In genomic region chr11:97021121-97021765, GRCm38 (mm10) we compare ENCODE assay signal across 8 mouse cellular contexts. TPM values are rescaled to one million over a fixed set of nuclear protein-coding genes. Genes with fewer than 3 reads are reported as not detected.
DNase-seq lines count a peak whose midpoint lies in the region; ATAC-seq and TF ChIP-seq lines count a peak whose summit lies in the region.

No protein-coding gene starts in this region.

- H3K27me3 ChIP-seq in kidney, adult 2 months (replicated peaks; ENCODE audit: control insufficient read depth, insufficient read depth, low read length): peaks cover 5% of the 10 kb centered on the region
- H3K27me3 ChIP-seq in hindbrain, embryonic 14.5 days (ENCODE audit: control insufficient read depth, insufficient read depth, low read length): peaks cover 92% of the 10 kb centered on the region
- H3K27me3 ChIP-seq in midbrain, embryonic 16.5 days (ENCODE audit: control insufficient read depth, insufficient read depth, low read depth, low read length): peaks cover 73% of the 10 kb centered on the region

- H3K9me3 ChIP-seq in hindbrain, embryonic 14.5 days (ENCODE audit: control insufficient read depth, low read length): no peaks in the 10 kb centered on the region
- no peaks in the 10 kb centered on the region for H3K9me3 ChIP-seq in midbrain, embryonic 16.5 days (replicated peaks; ENCODE audit: control insufficient read depth, low read length, poor library complexity, severe bottlenecking)

- no peak for TF ChIP-seq POLR2A in kidney, adult 2 months (IDR thresholded peaks at IDR 0.05; ENCODE audit: low read depth, low read length)
- TF ChIP-seq POLR2A in bone marrow macrophage, adult 2 months (IDR thresholded peaks at IDR 0.05; ENCODE audit: borderline replicate concordance, low read depth, low read length): no peak

- H3K4me3 ChIP-seq in kidney, adult 2 months (ENCODE audit: insufficient read depth, low read depth, low read length): peak overlapping the region; percentile 50
- H3K4me3 ChIP-seq in bone marrow macrophage, adult 2 months (ENCODE audit: insufficient read depth, low read length): peak overlapping the region; percentile 88; the same call in 1 of the 2 replicates
- H3K4me3 ChIP-seq in hindbrain, embryonic 14.5 days (replicated peaks; ENCODE audit: low read length): peak overlapping the region; percentile 46; the same call in 1 of the 2 replicates
- H3K4me3 ChIP-seq in midbrain, embryonic 16.5 days (ENCODE audit: low read depth, low read length): no peak overlapping the region; the same call in 1 of the 2 replicates

- TF ChIP-seq CTCF in kidney, adult 2 months (conservative IDR thresholded peaks at IDR 0.05; ENCODE audit: insufficient read depth, insufficient read length, low read depth, low read length): no peak
- TF ChIP-seq CTCF in bone marrow macrophage, adult 2 months (IDR thresholded peaks at IDR 0.05; ENCODE audit: low read depth, low read length): no peak

- no peak overlapping the region for H3K27ac ChIP-seq in kidney, adult 2 months (ENCODE audit: insufficient read depth, low read depth, low read length)
- no peak overlapping the region for H3K27ac ChIP-seq in bone marrow macrophage, adult 2 months (ENCODE audit: insufficient read depth, low read depth, low read length)
- no peak overlapping the region for H3K27ac ChIP-seq in hindbrain, embryonic 14.5 days
- no peak overlapping the region for H3K27ac ChIP-seq in midbrain, embryonic 16.5 days (ENCODE audit: low read length)

- H3K4me1 ChIP-seq in kidney, adult 2 months (ENCODE audit: control insufficient read depth, insufficient read depth, low read length): no peaks in the 10 kb centered on the region
- peaks cover 7% of the 10 kb centered on the region for H3K4me1 ChIP-seq in bone marrow macrophage, adult 2 months (ENCODE audit: control insufficient read depth, insufficient read depth, low read length)
- H3K4me1 ChIP-seq in hindbrain, embryonic 14.5 days (replicated peaks; ENCODE audit: control insufficient read depth, insufficient read depth, low read length): peaks cover 12% of the 10 kb centered on the region; the same call in 1 of the 2 replicates
- peaks cover 17% of the 10 kb centered on the region; the same call in 1 of the 2 replicates for H3K4me1 ChIP-seq in midbrain, embryonic 16.5 days (ENCODE audit: control insufficient read depth, insufficient read depth, low read length)

- no peak overlapping the region for H3K9ac ChIP-seq in hindbrain, embryonic 14.5 days
- H3K9ac ChIP-seq in midbrain, embryonic 16.5 days (ENCODE audit: low read depth, low read length): no peak overlapping the region

- DNase-seq in kidney, adult 2 months: peak; percentile 17
- DNase-seq in kidney, adult 8-10 months: no peak
- DNase-seq in hindbrain, embryonic 14.5 days (ENCODE audit: low spot score): no peak
- no peak for DNase-seq in layer of hippocampus, adult 11-12 months (ENCODE audit: low spot score)
- DNase-seq in adrenal gland, adult 2 months: no peak
- DNase-seq in spleen, postnatal 4 days (ENCODE audit: low spot score in 2 of 2): no peak

- WGBS in kidney, adult 2 months: 2% methylated on average over 27 of the region's 27 CpGs
- under 1% methylated on average over 26 of the region's 27 CpGs for WGBS in hindbrain, embryonic 14.5 days
- WGBS in midbrain, embryonic 16.5 days: under 1% methylated on average over 26 of the region's 27 CpGs

- H3K36me3 ChIP-seq in kidney, adult 2 months (ENCODE audit: control insufficient read depth, insufficient read depth, low read length): no peaks in the 10 kb centered on the region
- H3K36me3 ChIP-seq in hindbrain, embryonic 14.5 days (replicated peaks; ENCODE audit: control insufficient read depth, insufficient read depth): no peaks in the 10 kb centered on the region
- H3K36me3 ChIP-seq in midbrain, embryonic 16.5 days (ENCODE audit: control insufficient read depth, insufficient read depth, low read length): no peaks in the 10 kb centered on the region

- peak overlapping the region; percentile 73 for H3K4me2 ChIP-seq in hindbrain, embryonic 14.5 days (replicated peaks)
- H3K4me2 ChIP-seq in midbrain, embryonic 16.5 days (ENCODE audit: low read length): peak overlapping the region; percentile 57; the same call in 1 of the 2 replicates

- ATAC-seq in hindbrain, embryonic 14.5 days (ENCODE audit: low FRiP score): no peak
- ATAC-seq in midbrain, embryonic 16.5 days: 0 out of 2 replicates have a peak, but pooled peaks have one; percentile 37

RNA-seq across cellular contexts. Expression of gene Sp6, which starts 8.0 kb away (rescaled TPM):
- 0.91 and 0.95 TPM in 2 replicates for polyA plus RNA-seq in kidney, adult 2 months (2012; rRNA removed)
- 0.31 and 0.37 TPM in 2 replicates for polyA plus RNA-seq in bone marrow macrophage, adult 2 months (2012; ENCODE audit: insufficient read depth, insufficient read length, missing spikeins)
- 0.09 and 0.16 TPM in 2 replicates for polyA plus RNA-seq in hindbrain, embryonic 14.5 days (2014; fragmentation: Nextera tagmentation; extraction: Ambion mirVana)
- 0.26 and 0.35 TPM in 2 replicates for polyA plus RNA-seq in midbrain, embryonic 16.5 days (2015; fragmentation: Nextera tagmentation; extraction: Ambion mirVana)
- under 1 TPM; 0.09 to 0.24 TPM for total RNA-seq in adrenal gland, adult 2 months (2021)
- 0.10 and 0.31 TPM in 2 replicates for polyA plus RNA-seq in adrenal gland, adult 2 months (2012; rRNA removed)

RNA-seq across cellular contexts. Expression of gene Scrn2, which starts 8.5 kb away (rescaled TPM):
- polyA plus RNA-seq in kidney, adult 2 months (2012; rRNA removed): 104 and 112 TPM in 2 replicates
- 1.5 and 2.2 TPM in 2 replicates for polyA plus RNA-seq in bone marrow macrophage, adult 2 months (2012; ENCODE audit: insufficient read depth, insufficient read length, missing spikeins)
- 11.5 and 12.7 TPM in 2 replicates for polyA plus RNA-seq in hindbrain, embryonic 14.5 days (2014; fragmentation: Nextera tagmentation; extraction: Ambion mirVana)
- 13.7 and 16.7 TPM in 2 replicates for polyA plus RNA-seq in midbrain, embryonic 16.5 days (2015; fragmentation: Nextera tagmentation; extraction: Ambion mirVana)
- 10 to 100 TPM; 13.3 to 25.0 TPM for total RNA-seq in adrenal gland, adult 2 months (2021)
- 27.6 and 28.6 TPM in 2 replicates for polyA plus RNA-seq in adrenal gland, adult 2 months (2012; rRNA removed)

RNA-seq across cellular contexts. Expression of gene Lrrc46, which starts 20.0 kb away (rescaled TPM):
- polyA plus RNA-seq in kidney, adult 2 months (2012; rRNA removed): 1.9 and 2.5 TPM in 2 replicates
- not detected in 2 replicates for polyA plus RNA-seq in bone marrow macrophage, adult 2 months (2012; ENCODE audit: insufficient read depth, insufficient read length, missing spikeins)
- 2.6 and 4.3 TPM in 2 replicates for polyA plus RNA-seq in hindbrain, embryonic 14.5 days (2014; fragmentation: Nextera tagmentation; extraction: Ambion mirVana)
- 3.4 and 4.0 TPM in 2 replicates for polyA plus RNA-seq in midbrain, embryonic 16.5 days (2015; fragmentation: Nextera tagmentation; extraction: Ambion mirVana)
- total RNA-seq in adrenal gland, adult 2 months (2021): 1 to 10 TPM in 1 of 2 experiments, under 1 TPM in 1; 0.98 to 1.1 TPM
- 0.47 and 0.50 TPM in 2 replicates for polyA plus RNA-seq in adrenal gland, adult 2 months (2012; rRNA removed)

RNA-seq across cellular contexts. Expression of gene Mrpl10, which starts 20.1 kb away (rescaled TPM):
- polyA plus RNA-seq in kidney, adult 2 months (2012; rRNA removed): 137 and 138 TPM in 2 replicates
- 32.2 and 34.0 TPM in 2 replicates for polyA plus RNA-seq in bone marrow macrophage, adult 2 months (2012; ENCODE audit: insufficient read depth, insufficient read length, missing spikeins)
- 60.5 TPM in 2 replicates for polyA plus RNA-seq in hindbrain, embryonic 14.5 days (2014; fragmentation: Nextera tagmentation; extraction: Ambion mirVana)
- polyA plus RNA-seq in midbrain, embryonic 16.5 days (2015; fragmentation: Nextera tagmentation; extraction: Ambion mirVana): 58.9 and 59.1 TPM in 2 replicates
- total RNA-seq in adrenal gland, adult 2 months (2021): 100 to 1,000 TPM; 130 to 154 TPM
- polyA plus RNA-seq in adrenal gland, adult 2 months (2012; rRNA removed): 197 and 276 TPM in 2 replicates

RNA-seq across cellular contexts. Expression of gene Osbpl7, which starts 29.2 kb away (rescaled TPM):
- polyA plus RNA-seq in kidney, adult 2 months (2012; rRNA removed): 9.0 and 9.1 TPM in 2 replicates
- polyA plus RNA-seq in bone marrow macrophage, adult 2 months (2012; ENCODE audit: insufficient read depth, insufficient read length, missing spikeins): 8.5 and 9.2 TPM in 2 replicates
- polyA plus RNA-seq in hindbrain, embryonic 14.5 days (2014; fragmentation: Nextera tagmentation; extraction: Ambion mirVana): 6.3 and 7.9 TPM in 2 replicates
- polyA plus RNA-seq in midbrain, embryonic 16.5 days (2015; fragmentation: Nextera tagmentation; extraction: Ambion mirVana): 11.9 and 12.8 TPM in 2 replicates
- 10 to 100 TPM in 1 of 2 experiments, 1 to 10 TPM in 1; 7.4 to 12.7 TPM for total RNA-seq in adrenal gland, adult 2 months (2021)
- polyA plus RNA-seq in adrenal gland, adult 2 months (2012; rRNA removed): 14.8 and 16.0 TPM in 2 replicates
